Mouse (Mus musculus) heart, embryonic 16.5 days (tissue): ENCODE measurements around the gene 2310022B05Rik. TPM values are rescaled to one million over a fixed set of nuclear protein-coding genes. Genes with fewer than 3 reads are reported as not detected.

Source experiments
- ATAC-seq: fragments of 200-750 bp; cut with Nextera tagmentation; replicated peaks from 2 replicates; pipeline ENCODE4 v1.8.0; 2017; ENCODE audit warnings: moderate number of reproducible peaks; ENCODE audit not compliant: insufficient read depth, low FRiP score; ENCODE audit errors: extremely low read depth
- H3K27ac ChIP-seq: fragments of 300-500 bp; sonication (generic); 2 replicates; pipeline ENCODE4 v1.5.1; 2014; ENCODE audit warnings: mild to moderate bottlenecking, low read length, control low read depth, moderate library complexity
- H3K27me3 ChIP-seq: fragments of 300-500 bp; sonication (generic); 2 replicates; pipeline ENCODE4 v1.6.1; 2014; ENCODE audit warnings: low read length, mixed read lengths; ENCODE audit not compliant: control insufficient read depth, insufficient read depth
- H3K36me3 ChIP-seq: fragments of 300-500 bp; sonication (generic); 2 replicates; pipeline ENCODE4 v1.6.1; 2014; ENCODE audit not compliant: control insufficient read depth, insufficient read depth
- H3K4me1 ChIP-seq: fragments of 300-500 bp; sonication (generic); 2 replicates; pipeline ENCODE4 v1.6.1; 2014; ENCODE audit warnings: low read length, mixed read lengths; ENCODE audit not compliant: control insufficient read depth, insufficient read depth
- H3K4me2 ChIP-seq: fragments of 300-500 bp; sonication (generic); 2 replicates; pipeline ENCODE4 v1.6.1; 2014; ENCODE audit warnings: low read depth, mild to moderate bottlenecking, control low read depth, low read length
- H3K4me3 ChIP-seq: fragments of 300-500 bp; sonication (generic); 2 replicates; pipeline ENCODE4 v1.5.1; 2014; ENCODE audit warnings: mild to moderate bottlenecking, control low read depth, low read length
- H3K9ac ChIP-seq: fragments of 300-500 bp; sonication (generic); 2 replicates; pipeline ENCODE4 v1.6.1; 2014; ENCODE audit warnings: low read length, control low read depth
- H3K9me3 ChIP-seq: fragments of 300-500 bp; sonication (generic); replicated peaks from 2 replicates; pipeline ENCODE4 v1.6.1; 2016; ENCODE audit warnings: low read length; ENCODE audit not compliant: control insufficient read depth
- WGBS: fragments of 180-500 bp; shearing (Covaris S2); extraction: QIAGEN DNeasy Blood & Tissue Kit; methylation state at CpG from one replicate; pipeline ENCODE4 v1.1.7; 2014; 5-methylcytosine and 5-hydroxymethylcytosine counted together
- polyA plus RNA-seq: library from polyadenylated mRNA; unstranded; fragments of >200 nt; fragmentation: Nextera tagmentation; extraction: Ambion mirVana; gene quantifications from 2 replicates; pipeline ENCODE4 v1.2.1, GENCODE M21; 2015

The 2310022B05Rik gene
- polyA plus RNA-seq, 1 experiment from 2014 or later, result 39.3 TPM

- WGBS, result 80% methylated on average over 3 of the region's 3 CpGs
- Histone ChIP-seq H3K4me1 (peaks cover 9% of the 10 kb centered on the region; the same call in 1 of the 2 replicates), H3K9ac (no peak overlapping the region), H3K27ac (no peak overlapping the region), H3K27me3 (no peaks in the 10 kb centered on the region), H3K4me3 (no peak overlapping the region), H3K4me2 (no peak overlapping the region), H3K36me3 (no peaks in the 10 kb centered on the region; the same call in 1 of the 2 replicates), H3K9me3 (no peaks in the 10 kb centered on the region)
- no peak for ATAC-seq
These were observed 5.6 kb upstream of the 2310022B05Rik start for GRCm38 (mm10) chr8:124668798-124669197.

DNA sequence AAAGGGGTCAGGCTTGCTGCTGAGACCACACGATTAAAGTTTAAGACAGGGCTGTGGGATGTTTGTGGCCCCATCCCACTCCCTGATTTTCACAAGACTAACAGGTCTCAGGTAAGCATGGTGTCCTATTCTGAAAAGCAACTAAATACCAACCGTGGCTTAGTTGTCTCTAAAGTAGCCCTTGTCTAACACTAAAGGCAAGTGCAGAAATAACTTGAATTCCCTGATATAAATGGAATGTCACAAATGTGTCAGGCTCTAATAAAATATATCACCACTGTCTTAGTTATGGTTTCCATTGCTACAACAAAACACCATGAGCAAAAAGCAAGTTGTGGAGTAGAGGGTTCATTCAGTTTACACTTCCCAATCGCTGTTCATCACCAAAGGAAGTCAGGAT is 1.2 kb upstream of the 2310022B05Rik start:
- no peak overlapping the region for H3K4me3 ChIP-seq
- peaks cover 31% of the 10 kb centered on the region for H3K4me1 ChIP-seq
- peak overlapping the region; percentile 5; the same call in 1 of the 2 replicates for H3K4me2 ChIP-seq
- no peaks in the 10 kb centered on the region for H3K9me3 ChIP-seq
- 49% methylated on average over 3 of the region's 3 CpGs for WGBS
- ATAC-seq, result no peak
- H3K9ac ChIP-seq, result no peak overlapping the region
- H3K27me3 ChIP-seq, result no peaks in the 10 kb centered on the region
- no peaks in the 10 kb centered on the region for H3K36me3 ChIP-seq
- peak overlapping the region; percentile 95 for H3K27ac ChIP-seq

DNA sequence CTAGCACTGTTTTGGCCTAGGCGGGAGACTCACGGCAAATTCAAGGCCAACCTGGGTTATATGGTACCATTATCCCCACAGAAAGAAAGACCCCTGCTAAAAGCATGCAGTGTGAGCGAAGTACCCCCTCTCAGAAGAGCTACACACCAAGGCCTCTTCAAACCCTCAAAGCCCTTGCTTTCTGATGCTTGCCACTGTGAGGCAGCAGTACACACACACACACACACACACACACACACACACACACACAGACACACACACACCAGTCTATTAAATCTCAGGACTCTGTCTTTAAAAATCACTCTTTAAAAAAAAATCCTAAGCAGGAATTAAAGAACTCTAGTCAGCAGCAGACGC is 683 bp upstream of the 2310022B05Rik start:
- WGBS, result 62% methylated on average over 4 of the region's 4 CpGs
- Histone ChIP-seq H3K27me3 (no peaks in the 10 kb centered on the region), H3K4me3 (peak overlapping the region; percentile 96), H3K9me3 (no peaks in the 10 kb centered on the region), H3K36me3 (no peaks in the 10 kb centered on the region), H3K4me2 (peak overlapping the region; percentile 66), H3K27ac (peak overlapping the region; percentile 95), H3K4me1 (peaks cover 35% of the 10 kb centered on the region), H3K9ac (peak overlapping the region; percentile 100; the same call in 1 of the 2 replicates)
- no peak for ATAC-seq

DNA sequence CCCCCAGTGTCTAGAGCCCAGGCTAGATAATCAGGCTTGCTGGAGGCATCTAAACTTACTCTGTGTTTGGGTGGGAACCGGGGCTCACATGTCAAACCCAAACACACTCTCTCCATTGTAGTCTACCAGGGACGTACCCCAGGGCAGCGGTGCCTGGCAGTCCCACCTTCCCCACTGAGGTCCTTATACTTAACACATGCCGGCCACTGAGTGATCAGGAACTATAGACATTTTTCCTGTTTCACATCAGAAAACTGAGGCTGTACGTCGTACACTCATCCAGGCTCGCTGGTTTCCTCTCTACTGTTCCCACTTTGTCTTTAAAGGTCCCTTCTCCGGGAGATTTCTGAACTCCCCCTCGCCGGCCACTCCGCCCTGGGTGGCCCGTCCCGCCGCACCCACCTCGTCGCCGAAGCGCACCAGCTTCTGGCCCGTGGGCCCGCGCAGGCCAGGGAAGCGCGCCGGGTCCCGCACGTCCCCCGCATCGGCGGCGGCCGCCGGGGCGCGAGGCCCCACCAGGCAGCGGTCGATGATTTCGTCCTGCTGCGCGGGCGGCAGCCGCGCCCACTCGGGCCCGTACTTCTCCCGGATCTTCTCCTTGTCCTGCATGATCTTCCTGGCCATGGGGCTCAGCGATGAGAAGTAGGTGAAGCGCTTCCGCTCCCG is 590 bp downstream of the 2310022B05Rik start:
- H3K36me3 ChIP-seq, result no peaks in the 10 kb centered on the region
- under 1% methylated on average over 48 of the region's 49 CpGs for WGBS
- peak overlapping the region; percentile 96 for H3K4me3 ChIP-seq
- ATAC-seq, result peak; percentile 10
- peaks cover 48% of the 10 kb centered on the region for H3K4me1 ChIP-seq
- H3K27me3 ChIP-seq, result no peaks in the 10 kb centered on the region
- peak overlapping the region; percentile 95 for H3K27ac ChIP-seq
- peak overlapping the region; percentile 66 for H3K4me2 ChIP-seq
- peak overlapping the region; percentile 100 for H3K9ac ChIP-seq
- no peaks in the 10 kb centered on the region for H3K9me3 ChIP-seq

DNA sequence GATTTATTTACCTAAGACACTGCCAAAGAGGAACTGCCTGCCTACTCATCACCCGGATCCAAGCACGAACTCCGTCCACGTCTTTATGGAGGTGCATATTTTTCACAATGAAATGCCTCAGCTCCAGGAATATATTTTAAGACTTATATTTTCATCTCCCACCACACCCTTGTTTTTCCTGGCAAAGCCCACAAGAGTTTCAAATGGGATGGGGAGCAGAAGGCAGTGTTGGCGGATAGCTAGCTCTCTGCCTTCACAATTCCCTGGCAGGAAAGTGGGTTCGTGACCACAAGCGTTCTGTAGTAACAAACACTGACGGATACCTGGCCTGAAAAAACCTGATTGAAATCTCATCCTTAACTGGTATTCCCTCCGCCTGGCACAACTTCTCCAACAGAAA is 1.4 kb downstream of the 2310022B05Rik start:
- Histone ChIP-seq H3K27me3 (no peaks in the 10 kb centered on the region), H3K27ac (peak overlapping the region; percentile 95), H3K4me1 (peaks cover 56% of the 10 kb centered on the region), H3K9me3 (no peaks in the 10 kb centered on the region), H3K4me3 (peak overlapping the region; percentile 96), H3K9ac (peak overlapping the region; percentile 100), H3K36me3 (no peaks in the 10 kb centered on the region), H3K4me2 (peak overlapping the region; percentile 66)
- no peak for ATAC-seq
- 9% methylated on average over 9 of the region's 9 CpGs for WGBS

GRCm38 (mm10) chr8:124658415-124658814 is 4.8 kb downstream of the 2310022B05Rik start:
- WGBS, result 13% methylated on average over 2 of the region's 2 CpGs
- H3K9ac ChIP-seq, result peak overlapping the region; percentile 59
- peak; percentile 72 for ATAC-seq
- H3K4me1 ChIP-seq, result peaks cover 77% of the 10 kb centered on the region
- H3K9me3 ChIP-seq, result no peaks in the 10 kb centered on the region
- 0 out of 2 replicates have a peak, but pooled peaks cover 4% of the 10 kb centered on the region for H3K36me3 ChIP-seq
- H3K4me2 ChIP-seq, result peak overlapping the region; percentile 56
- H3K27me3 ChIP-seq, result no peaks in the 10 kb centered on the region
- H3K4me3 ChIP-seq, result peak overlapping the region; percentile 26
- H3K27ac ChIP-seq, result peak overlapping the region; percentile 96

- 35% methylated on average over 7 of the region's 7 CpGs for WGBS
- Histone ChIP-seq H3K27me3 (no peaks in the 10 kb centered on the region), H3K4me2 (peak overlapping the region; percentile 56), H3K4me3 (peak overlapping the region; percentile 26), H3K4me1 (peaks cover 82% of the 10 kb centered on the region), H3K36me3 (0 out of 2 replicates have a peak, but pooled peaks cover 4% of the 10 kb centered on the region), H3K27ac (peak overlapping the region; percentile 96), H3K9ac (peak overlapping the region; percentile 59), H3K9me3 (no peaks in the 10 kb centered on the region)
- peak; percentile 50; the same call in 1 of the 2 replicates for ATAC-seq
These were observed 5.2 kb downstream of the 2310022B05Rik start for GRCm38 (mm10) chr8:124657961-124658360.

GRCm38 (mm10) chr8:124653568-124654475 is 9.3 kb downstream of the 2310022B05Rik start:
- ATAC-seq, result no peak
- H3K4me2 ChIP-seq, result peak overlapping the region; percentile 49
- H3K4me3 ChIP-seq, result no peak overlapping the region; the same call in 1 of the 2 replicates

More at GRCm38 (mm10) chr8:124653568-124654475, 9.3 kb downstream of the 2310022B05Rik start:
- peak overlapping the region; percentile 30 for H3K9ac ChIP-seq
- WGBS, result 37% methylated on average over 28 of the region's 28 CpGs
- H3K27me3 ChIP-seq, result no peaks in the 10 kb centered on the region
- no peaks in the 10 kb centered on the region for H3K9me3 ChIP-seq
- H3K4me1 ChIP-seq, result peaks cover 88% of the 10 kb centered on the region
- H3K36me3 ChIP-seq, result peaks cover 13% of the 10 kb centered on the region; the same call in 1 of the 2 replicates
- H3K27ac ChIP-seq, result peak overlapping the region; percentile 99
